11 mouse cellular contexts compared by ENCODE assay signal in the genomic region with DNA sequence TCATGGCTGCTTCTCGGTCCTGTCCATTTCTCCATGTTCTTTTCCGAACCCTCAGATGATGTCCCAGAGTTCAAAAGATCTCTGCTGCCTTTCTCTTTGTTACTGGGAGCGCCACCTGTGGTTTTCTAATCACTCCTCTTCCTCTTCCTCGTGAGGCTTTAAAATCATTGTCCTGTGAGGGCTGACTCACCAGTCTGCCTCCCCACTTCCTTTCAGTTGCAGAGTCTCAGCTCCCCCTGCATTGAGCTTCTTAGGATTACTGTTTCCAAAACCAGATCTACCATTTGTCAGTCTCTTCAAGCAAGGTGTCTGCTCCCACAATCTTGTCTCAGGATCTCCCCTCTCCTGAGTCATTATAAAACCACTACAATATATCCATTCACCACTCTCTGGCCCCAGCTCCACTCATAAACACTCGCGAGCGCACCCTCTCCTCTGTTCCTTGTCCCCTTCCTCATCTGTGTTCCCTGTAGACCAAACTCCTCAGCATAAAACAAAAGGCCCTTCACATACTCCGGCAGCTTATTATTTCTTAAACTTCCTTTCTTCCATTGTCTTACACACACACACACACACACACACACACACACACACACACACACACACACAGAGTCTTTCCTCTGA.
A peak's percentile ranks its signal among the peaks of the same experiment; 100 is the strongest.
DNase-seq lines count a peak whose midpoint lies in the region; ATAC-seq and TF ChIP-seq lines count a peak whose summit lies in the region.
"Had no signal": no experiment of that assay in that cellular context is flagged by ENCODE, and none has a peak within 500 bp of the region (broad histone marks: within the 10 kb centered on the region; RNA-seq: fewer than 3 reads in every experiment).

No protein-coding gene starts in this region.

- WGBS in heart, embryonic 15.5 days: 59% methylated on average over 8 of the region's 8 CpGs
- 66% methylated on average over 8 of the region's 8 CpGs for WGBS in lung, embryonic 14.5 days
- WGBS in limb, embryonic 13.5 days: 65% methylated on average over 8 of the region's 8 CpGs

- no peaks in the 10 kb centered on the region for H3K27me3 ChIP-seq in heart, embryonic 15.5 days
- H3K27me3 ChIP-seq in lung, embryonic 14.5 days (ENCODE audit: insufficient read depth, low read length): no peaks in the 10 kb centered on the region
- H3K27me3 ChIP-seq in limb, embryonic 13.5 days: no peaks in the 10 kb centered on the region

- no peaks in the 10 kb centered on the region for H3K9me3 ChIP-seq in heart, embryonic 15.5 days (replicated peaks)
- H3K9me3 ChIP-seq in lung, embryonic 14.5 days (ENCODE audit: low read depth, low read length): no peaks in the 10 kb centered on the region
- no peaks in the 10 kb centered on the region for H3K9me3 ChIP-seq in limb, embryonic 13.5 days

- H3K4me2 ChIP-seq in heart, embryonic 15.5 days: no peak overlapping the region
- no peak overlapping the region for H3K4me2 ChIP-seq in lung, embryonic 14.5 days
- no peak overlapping the region for H3K4me2 ChIP-seq in limb, embryonic 13.5 days (replicated peaks)

- H3K27ac ChIP-seq in heart, embryonic 15.5 days: peak overlapping the region; percentile 62
- H3K27ac ChIP-seq in lung, embryonic 14.5 days (ENCODE audit: low read depth): peak overlapping the region; percentile 55; the same call in 1 of the 2 replicates
- H3K27ac ChIP-seq in limb, embryonic 13.5 days: peak overlapping the region; percentile 29; the same call in 1 of the 2 replicates

- peaks cover 26% of the 10 kb centered on the region for H3K4me1 ChIP-seq in heart, embryonic 15.5 days (replicated peaks)
- H3K4me1 ChIP-seq in lung, embryonic 14.5 days (ENCODE audit: insufficient read depth): peaks cover 32% of the 10 kb centered on the region
- peaks cover 82% of the 10 kb centered on the region for H3K4me1 ChIP-seq in limb, embryonic 13.5 days

- intact Hi-C loops in heart, postnatal 14 days (cut with DNase I): no loop called here

- TF ChIP-seq CTCF in lung, embryonic 14.5 days (IDR thresholded peaks at IDR 0.05; ENCODE audit: low read depth): no peak

- no peak; the same call in 1 of the 2 replicates for ATAC-seq in heart, embryonic 15.5 days (replicated peaks; ENCODE audit: insufficient number of reproducible peaks, insufficient read depth, low FRiP score, low read depth)
- ATAC-seq in lung, embryonic 14.5 days (ENCODE audit: insufficient read depth): no peak
- ATAC-seq in limb, embryonic 13.5 days (ENCODE audit: low FRiP score, low read depth): no peak
- ATAC-seq in cerebellum, adult (ENCODE audit: insufficient number of reproducible peaks, low FRiP score, low TSS enrichment): no peak

- no peak for DNase-seq in heart, postnatal 14 days
- peak; percentile 26 for DNase-seq in lung, embryonic 14.5 days
- DNase-seq in lung, adult 18-20 months: no peak
- peak; percentile 55 for DNase-seq in brain, adult 2 months (ENCODE audit: low read depth, low spot score)
- DNase-seq: adrenal gland, postnatal 14 days; cerebellum, adult 9-10 months; retina, postnatal 1 day; thymus, postnatal 25 days had no signal

- no peaks in the 10 kb centered on the region for H3K36me3 ChIP-seq in heart, embryonic 15.5 days
- H3K36me3 ChIP-seq in lung, embryonic 14.5 days (ENCODE audit: insufficient read depth): no peaks in the 10 kb centered on the region
- peaks cover 3% of the 10 kb centered on the region; the same call in 1 of the 2 replicates for H3K36me3 ChIP-seq in limb, embryonic 13.5 days

- H3K9ac ChIP-seq in heart, embryonic 15.5 days: no peak overlapping the region
- no peak overlapping the region for H3K9ac ChIP-seq in lung, embryonic 14.5 days
- H3K9ac ChIP-seq in limb, embryonic 13.5 days: no peak overlapping the region

- H3K4me3 ChIP-seq in heart, embryonic 15.5 days: no peak overlapping the region
- no peak overlapping the region for H3K4me3 ChIP-seq in lung, embryonic 14.5 days (ENCODE audit: low read depth, low read length)
- H3K4me3 ChIP-seq in limb, embryonic 13.5 days: no peak overlapping the region

Comparison
In these comparisons a context has a peak if more than half of its experiments do, and no peak if none do; other contexts are left out.
1. DNase-seq: peak in lung, embryonic 14.5 days (single experiment) and brain, adult 2 months (single experiment); none in heart, postnatal 14 days (0 of 2) and lung, adult 18-20 months (0 of 2).
2. Peak in every context shown above with its lines, with median percentiles within 50 percentile points of each other: H3K27ac ChIP-seq.